Mouse (Mus musculus) E14TG2a.4 (cell line): Measurements from ENCODE around the gene Omg.

Experiments used
- CTCF ChIP-seq: conservative IDR thresholded peaks from 2 replicates; pipeline ENCODE4 v1.5.1; 2014; ENCODE audit warnings: low read length
- NANOG ChIP-seq: IDR thresholded peaks from 2 replicates; pipeline ENCODE4 v1.6.1; 2014; ENCODE audit warnings: borderline replicate concordance, low read length, mixed read lengths
- POU5F1 ChIP-seq: IDR thresholded peaks from 2 replicates; pipeline ENCODE4 v1.6.1; 2014; ENCODE audit warnings: low read length, borderline replicate concordance

DNA sequence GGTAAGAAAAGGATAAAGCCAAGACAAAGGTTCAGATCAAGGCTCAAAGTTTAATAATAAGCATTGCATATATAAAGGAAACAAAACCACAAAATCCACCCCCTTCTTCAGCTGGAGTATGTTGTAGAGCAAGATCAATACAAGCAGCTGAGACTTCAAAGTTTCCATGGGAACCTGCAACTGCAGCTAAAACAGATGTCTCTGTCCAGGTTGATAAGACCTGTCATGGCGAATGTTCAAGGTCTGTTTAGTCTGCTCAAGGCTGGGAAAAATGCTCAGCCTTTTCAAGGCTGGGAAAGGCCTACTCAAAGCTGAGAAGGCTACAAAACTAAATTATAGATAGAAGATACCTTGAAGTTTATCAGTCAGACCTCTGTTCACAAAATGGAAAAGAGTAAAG is 48.7 kb upstream of the Omg start:
- TF ChIP-seq CTCF (no peak), POU5F1 (no peak), NANOG (no peak)
